Mouse (Mus musculus) MEL (cell line): ENCODE measurements around the gene B3galnt2. TPM values are rescaled to one million over a fixed set of nuclear protein-coding genes. Genes with fewer than 3 reads are reported as not detected.

Source experiments
- DNase-seq: peaks from one replicate; pipeline ENCODE4 v3.0.0; 2011; ENCODE audit warnings: low read depth, low spot score
- H3K27ac ChIP-seq: 2 replicates; pipeline ENCODE4 v1.5.1; 2012; ENCODE audit warnings: low read depth, mild to moderate bottlenecking, control low read depth, low read length, moderate library complexity; ENCODE audit not compliant: control insufficient read depth
- H3K27me3 ChIP-seq, 2 experiments: fragments of 150-350 bp in 1 of 2; sonication (generic) in 1 of 2; 2 replicates each; pipeline ENCODE4 v1.6.1; 2012; ENCODE audit warnings: low read length in 2 of 2, mild to moderate bottlenecking in 2 of 2, improper control_type of control experiment in 1 of 2, moderate library complexity in 1 of 2; ENCODE audit not compliant: insufficient read depth in 2 of 2, control insufficient read depth in 1 of 2
- H3K36me3 ChIP-seq, 2 experiments: 2 replicates each; pipeline ENCODE4 v1.6.1; 2012 to 2014; ENCODE audit warnings: low read length in 2 of 2, improper control_type of control experiment in 1 of 2, inconsistent platforms in 1 of 2, mild to moderate bottlenecking in 1 of 2; ENCODE audit not compliant: insufficient read depth in 2 of 2, control insufficient read depth in 1 of 2
- H3K4me1 ChIP-seq, 2 experiments: fragments of 150-350 bp in 1 of 2; sonication (generic) in 1 of 2; 2 replicates each; pipeline ENCODE4 v1.6.1; 2012; ENCODE audit warnings: low read length in 2 of 2, improper control_type of control experiment in 1 of 2, mild to moderate bottlenecking in 1 of 2; ENCODE audit not compliant: insufficient read depth in 2 of 2, control insufficient read depth in 1 of 2
- H3K4me3 ChIP-seq, 2 experiments: fragments of 150-350 bp in 1 of 2; sonication (generic) in 1 of 2; 2 replicates each; pipeline ENCODE4 v1.5.1; 2012; ENCODE audit warnings: low read depth in 2 of 2, low read length in 2 of 2, mild to moderate bottlenecking in 2 of 2, moderate library complexity in 2 of 2, control low read depth in 1 of 2, improper control_type of control experiment in 1 of 2; ENCODE audit not compliant: control insufficient read depth in 1 of 2, insufficient read depth in 1 of 2
- H3K79me2 ChIP-seq: 2 replicates; pipeline ENCODE4 v1.6.1; 2012; ENCODE audit warnings: mild to moderate bottlenecking, low read length, moderate library complexity; ENCODE audit not compliant: control insufficient read depth, poor library complexity, insufficient read depth
- H3K9ac ChIP-seq: 2 replicates; pipeline ENCODE4 v1.6.1; 2012; ENCODE audit warnings: low read depth, mild to moderate bottlenecking, control low read depth, low read length, moderate library complexity; ENCODE audit not compliant: control insufficient read depth, poor library complexity, severe bottlenecking
- H3K9me3 ChIP-seq: fragments of 150-350 bp; sonication (generic); replicated peaks from 2 replicates; pipeline ENCODE4 v1.6.1; 2012; ENCODE audit warnings: mild to moderate bottlenecking, low read length, improper control_type of control experiment, moderate library complexity; ENCODE audit not compliant: insufficient read depth
- BHLHE40 ChIP-seq: IDR thresholded peaks from 2 replicates; pipeline ENCODE4 v1.6.1; 2012; ENCODE audit warnings: low read depth, mild to moderate bottlenecking, inconsistent platforms, low read length, improper control_type of control experiment, borderline replicate concordance
- CHD1 ChIP-seq: IDR thresholded peaks from 2 replicates; pipeline ENCODE4 v1.6.1; 2012; ENCODE audit warnings: low read depth, mild to moderate bottlenecking, inconsistent platforms, low read length, improper control_type of control experiment
- CHD2 ChIP-seq: IDR thresholded peaks from 2 replicates; pipeline ENCODE4 v1.6.1; 2011; ENCODE audit warnings: low read length, improper control_type of control experiment
- CTCF ChIP-seq, 3 experiments: IDR thresholded peaks in 2 of 3; conservative IDR thresholded peaks in 1 of 3; 2 replicates each; pipeline ENCODE4 v1.5.1; 2011 to 2012; ENCODE audit warnings: low read length in 3 of 3, low read depth in 2 of 3, mild to moderate bottlenecking in 2 of 3, improper control_type of control experiment in 1 of 3, inconsistent platforms in 1 of 3, mixed read lengths in 1 of 3, moderate library complexity in 1 of 3; ENCODE audit not compliant: control insufficient read depth in 1 of 3, insufficient read depth in 1 of 3, poor library complexity in 1 of 3, severe bottlenecking in 1 of 3
- E2F4 ChIP-seq: IDR thresholded peaks from 2 replicates; pipeline ENCODE4 v1.6.1; 2011; ENCODE audit warnings: low read depth, low read length, improper control_type of control experiment, borderline replicate concordance
- ELF1 ChIP-seq: IDR thresholded peaks from 2 replicates; pipeline ENCODE4 v1.6.1; 2014; ENCODE audit warnings: low read depth, mild to moderate bottlenecking, inconsistent platforms, low read length, improper control_type of control experiment, moderate library complexity
- ETS1 ChIP-seq: IDR thresholded peaks from 2 replicates; pipeline ENCODE4 v1.6.1; 2012; ENCODE audit warnings: low read depth, mild to moderate bottlenecking, inconsistent platforms, low read length, improper control_type of control experiment, moderate library complexity
- GATA1 ChIP-seq: IDR thresholded peaks from 2 replicates; pipeline ENCODE4 v1.6.1; 2011; ENCODE audit warnings: low read depth, low read length, improper control_type of control experiment
- HCFC1 ChIP-seq: IDR thresholded peaks from 2 replicates; pipeline ENCODE4 v1.6.1; 2012; ENCODE audit warnings: low read depth, mild to moderate bottlenecking, inconsistent platforms, low read length, improper control_type of control experiment, moderate library complexity
- JUND ChIP-seq: IDR thresholded peaks from 2 replicates; pipeline ENCODE4 v1.6.1; 2011; ENCODE audit warnings: low read depth, mild to moderate bottlenecking, improper control_type of control experiment, low read length
- KAT2A ChIP-seq: conservative IDR thresholded peaks from 2 replicates; pipeline ENCODE4 v1.6.1; 2012; ENCODE audit warnings: low read depth, low read length, improper control_type of control experiment, inconsistent platforms
- MAFK ChIP-seq: IDR thresholded peaks from 2 replicates; pipeline ENCODE4 v1.6.1; 2011; ENCODE audit warnings: low read depth, mild to moderate bottlenecking, low read length, improper control_type of control experiment, borderline replicate concordance
- MAZ ChIP-seq: IDR thresholded peaks from 2 replicates; pipeline ENCODE4 v1.6.1; 2012; ENCODE audit warnings: low read depth, mild to moderate bottlenecking, inconsistent platforms, low read length, improper control_type of control experiment
- MEF2A ChIP-seq: IDR thresholded peaks from 2 replicates; pipeline ENCODE4 v1.6.1; 2014; ENCODE audit warnings: low read depth, mild to moderate bottlenecking, inconsistent platforms, low read length, improper control_type of control experiment; ENCODE audit not compliant: poor library complexity, insufficient replicate concordance, severe bottlenecking; ENCODE audit errors: extremely low read depth
- MXI1 ChIP-seq: IDR thresholded peaks from 2 replicates; pipeline ENCODE4 v1.6.1; 2011; ENCODE audit warnings: mild to moderate bottlenecking, low read depth, low read length, improper control_type of control experiment
- MYB ChIP-seq: IDR thresholded peaks from 2 replicates; pipeline ENCODE4 v1.6.1; 2011; ENCODE audit warnings: mild to moderate bottlenecking, low read depth, low read length, improper control_type of control experiment
- MYC ChIP-seq: IDR thresholded peaks from 2 replicates; pipeline ENCODE4 v1.6.1; 2011; ENCODE audit warnings: low read depth, mild to moderate bottlenecking, low read length, improper control_type of control experiment, moderate library complexity
- NELFE ChIP-seq: IDR thresholded peaks from 2 replicates; pipeline ENCODE4 v1.6.1; 2011; ENCODE audit warnings: low read depth, low read length, improper control_type of control experiment
- NRF1 ChIP-seq: IDR thresholded peaks from 2 replicates; pipeline ENCODE4 v1.6.1; 2014; ENCODE audit warnings: low read depth, mild to moderate bottlenecking, inconsistent platforms, low read length, improper control_type of control experiment, moderate library complexity; ENCODE audit not compliant: poor library complexity, insufficient read depth, severe bottlenecking
- POLR2A ChIP-seq, 2 experiments: IDR thresholded peaks; 2 replicates each; pipeline ENCODE4 v1.6.1; 2011 to 2012; ENCODE audit warnings: low read length in 2 of 2, mild to moderate bottlenecking in 2 of 2, control low read depth in 1 of 2, improper control_type of control experiment in 1 of 2, low read depth in 1 of 2, moderate library complexity in 1 of 2; ENCODE audit not compliant: control insufficient read depth in 1 of 2, insufficient read depth in 1 of 2, poor library complexity in 1 of 2
- POLR2AphosphoS2 ChIP-seq: IDR thresholded peaks from 2 replicates; pipeline ENCODE4 v1.6.1; 2011; ENCODE audit warnings: low read length, improper control_type of control experiment
- POLR2AphosphoS5 ChIP-seq: IDR thresholded peaks from 2 replicates; pipeline ENCODE4 v1.6.1; 2012; ENCODE audit warnings: low read depth, borderline replicate concordance, mild to moderate bottlenecking, inconsistent platforms, low read length, moderate library complexity, mixed read lengths
- RCOR1 ChIP-seq: IDR thresholded peaks from 2 replicates; pipeline ENCODE4 v1.6.1; 2012; ENCODE audit warnings: low read depth, mild to moderate bottlenecking, inconsistent platforms, low read length, improper control_type of control experiment
- SMC3 ChIP-seq: IDR thresholded peaks from 2 replicates; pipeline ENCODE4 v1.6.1; 2011; ENCODE audit warnings: low read depth, low read length, improper control_type of control experiment
- TBP ChIP-seq: IDR thresholded peaks from 2 replicates; pipeline ENCODE4 v1.8.0; 2011; ENCODE audit warnings: low read depth, low read length, improper control_type of control experiment
- TCF12 ChIP-seq: IDR thresholded peaks from 2 replicates; pipeline ENCODE4 v1.6.1; 2014; ENCODE audit warnings: low read depth, mild to moderate bottlenecking, inconsistent platforms, low read length, improper control_type of control experiment, moderate library complexity
- UBTF ChIP-seq: IDR thresholded peaks from 2 replicates; pipeline ENCODE4 v1.6.1; 2012; ENCODE audit warnings: low read depth, mild to moderate bottlenecking, inconsistent platforms, low read length, improper control_type of control experiment, moderate library complexity, borderline replicate concordance; ENCODE audit not compliant: insufficient read depth
- USF1 ChIP-seq: IDR thresholded peaks from 2 replicates; pipeline ENCODE4 v1.6.1; 2014; ENCODE audit warnings: low read depth, mild to moderate bottlenecking, inconsistent platforms, low read length, improper control_type of control experiment, moderate library complexity
- USF2 ChIP-seq, 2 experiments: IDR thresholded peaks; 2 replicates each; pipeline ENCODE4 v1.6.1; 2011 to 2012; ENCODE audit warnings: improper control_type of control experiment in 2 of 2, low read length in 2 of 2, borderline replicate concordance in 1 of 2, inconsistent platforms in 1 of 2, low read depth in 1 of 2, mild to moderate bottlenecking in 1 of 2; ENCODE audit not compliant: insufficient read depth in 1 of 2
- ZC3H11A ChIP-seq: IDR thresholded peaks from 2 replicates; pipeline ENCODE4 v1.6.1; 2012; ENCODE audit warnings: low read depth, mild to moderate bottlenecking, inconsistent platforms, low read length, improper control_type of control experiment
- ZKSCAN1 ChIP-seq: IDR thresholded peaks from 2 replicates; pipeline ENCODE4 v1.6.1; 2012; ENCODE audit warnings: low read depth, mild to moderate bottlenecking, inconsistent platforms, low read length, improper control_type of control experiment, moderate library complexity
- ZMIZ1 ChIP-seq: IDR thresholded peaks from 2 replicates; pipeline ENCODE4 v1.6.1; 2012; ENCODE audit warnings: low read depth, mild to moderate bottlenecking, inconsistent platforms, low read length, improper control_type of control experiment, moderate library complexity
- ZNF384 ChIP-seq: IDR thresholded peaks from 2 replicates; pipeline ENCODE4 v1.6.1; 2012; ENCODE audit warnings: low read depth, mild to moderate bottlenecking, inconsistent platforms, low read length, improper control_type of control experiment
- polyA plus RNA-seq, 2 experiments: library from polyadenylated mRNA; stranded (reverse) in 1 of 2; unstranded in 1 of 2; fragments of >175 nt in 1 of 2; fragments of >200 nt in 1 of 2; gene quantifications; 2 replicates each; pipeline versions ENCODE4 v1.2.1 to v1.2.4; 2012; ENCODE audit warnings: low replicate concordance in 2 of 2, low read depth in 1 of 2; ENCODE audit not compliant: insufficient read length in 2 of 2, insufficient read depth in 1 of 2, missing spikeins in 1 of 2
- total RNA-seq: library from RNA; depleted of rRNA; stranded (reverse); fragments of 300-350 nt; gene quantifications from 2 replicates; pipeline ENCODE4 v1.2.3, GENCODE M21; 2012

B3galnt2 gene
- total and polyA plus RNA-seq, 3 experiments, result 61.7 to 73.8 TPM; not detected in 1

GRCm38 (mm10) chr13:14033309-14034072, 79.2 kb downstream of the B3galnt2 start (continued):
- TF ChIP-seq POLR2AphosphoS5 (no peak), HCFC1 (no peak), E2F4 (peak; percentile 41; the same call in 1 of the 2 replicates), CHD2 (no peak), MYC (0 out of 2 replicates have a peak, but pooled peaks have one; percentile 27), CHD1 (peak; percentile 64; the same call in 1 of the 2 replicates), USF1 (peak; percentile 87), GATA1 (peak; percentile 98), SMC3 (no peak), ZKSCAN1 (no peak), CTCF (IDR thresholded peaks at IDR 0.05 in 2 of 3, conservative IDR thresholded peaks at IDR 0.05 in 1 of 3; ENCODE audit: control insufficient read depth in 1 of 3, insufficient read depth in 1 of 3, low read depth in 2 of 3, low read length in 3 of 3, poor library complexity in 1 of 3, severe bottlenecking in 1 of 3) (no peak), ZNF384 (peak; percentile 86), TCF12 (peak; percentile 91), RCOR1 (peak; percentile 63)

DNA sequence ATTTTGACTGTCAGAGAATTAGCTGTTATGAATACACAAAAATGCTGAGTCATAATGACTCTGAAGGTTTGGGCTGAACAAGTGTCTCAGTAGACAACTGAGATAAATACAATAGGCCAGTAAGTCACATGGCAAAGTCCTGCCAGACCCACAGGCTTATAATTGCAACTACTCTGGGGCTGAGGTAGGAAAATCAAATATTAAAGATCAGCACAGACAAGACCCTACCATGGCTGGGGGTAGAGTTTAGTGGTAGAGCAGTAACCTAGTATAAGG, 79.7 kb downstream of the B3galnt2 start:
- Histone ChIP-seq H3K9ac (peak overlapping the region; percentile 54), H3K27me3 (no peaks in the 10 kb centered on the region), H3K27ac (peak overlapping the region; percentile 97), H3K4me3 (no peak overlapping the region), H3K79me2 (peaks cover 51% of the 10 kb centered on the region), H3K36me3 (peaks cover 14 to 50% of the 10 kb centered on the region in 2 experiments), H3K9me3 (no peaks in the 10 kb centered on the region), H3K4me1 (peaks cover 20 to 25% of the 10 kb centered on the region in 2 experiments)
- peak; percentile 86 for DNase-seq
- TF ChIP-seq USF2 (IDR thresholded peaks at IDR 0.05; ENCODE audit: borderline replicate concordance in 1 of 2, insufficient read depth in 1 of 2, low read depth in 1 of 2, low read length in 2 of 2) (0 out of 4 replicates have a peak, but pooled peaks of 1 of the 2 experiments have one; percentile 22), MAZ (no peak), ZMIZ1 (no peak), ETS1 (peak; percentile 88), POLR2AphosphoS2 (no peak), TCF12 (peak; percentile 64; the same call in 1 of the 2 replicates), SMC3 (no peak), KAT2A (no peak), UBTF (no peak), ZKSCAN1 (no peak), MAFK (peak; percentile 97), NELFE (no peak), MXI1 (peak; percentile 47), NRF1 (no peak), GATA1 (peak; percentile 62; the same call in 1 of the 2 replicates), TBP (no peak), MYC (peak; percentile 85), JUND (no peak), ZNF384 (no peak), POLR2A (IDR thresholded peaks at IDR 0.05; ENCODE audit: control insufficient read depth in 1 of 2, insufficient read depth in 1 of 2, low read depth in 1 of 2, low read length in 2 of 2, poor library complexity in 1 of 2) (no peak), RCOR1 (no peak), ZC3H11A (no peak), BHLHE40 (no peak), MYB (no peak), CHD1 (0 out of 2 replicates have a peak, but pooled peaks have one; percentile 29), MEF2A (no peak), ELF1 (no peak)
